Mouse (Mus musculus): Measurements from ENCODE around the gene Gk. TPM values are rescaled to one million over a fixed set of nuclear protein-coding genes. Genes with fewer than 3 reads are reported as not detected.

The Gk gene
- total RNA-seq, 2 experiments from 2014 or later = 20.2 to 30.0 TPM

Other genes starting within 250 kb of the Gk start
- gene Tab3, start 202.8 kb downstream of the Gk start, total RNA-seq (2021) = 1 to 10 TPM; 7.4 to 9.4 TPM
- gene 5430427O19Rik, start 93.5 kb upstream of the Gk start, total RNA-seq (2021) = under 1 TPM; 0.17 to 0.33 TPM